Mouse (Mus musculus) frontal cortex, postnatal 10 days (tissue): Measurements from ENCODE around the gene Large1.
"Not testable (repeated sequence)": the region's sequence is repeated elsewhere in the genome, so short reads cannot be mapped to it uniquely, and the experiment has no call there.

ENCODE experiments used
- DNase-seq, 2 experiments: peaks; one replicate each; pipeline ENCODE4 v3.0.0; 2022; ENCODE audit warnings: low spot score in 2 of 2, mixed read lengths in 1 of 2

Gene Large1

DNA sequence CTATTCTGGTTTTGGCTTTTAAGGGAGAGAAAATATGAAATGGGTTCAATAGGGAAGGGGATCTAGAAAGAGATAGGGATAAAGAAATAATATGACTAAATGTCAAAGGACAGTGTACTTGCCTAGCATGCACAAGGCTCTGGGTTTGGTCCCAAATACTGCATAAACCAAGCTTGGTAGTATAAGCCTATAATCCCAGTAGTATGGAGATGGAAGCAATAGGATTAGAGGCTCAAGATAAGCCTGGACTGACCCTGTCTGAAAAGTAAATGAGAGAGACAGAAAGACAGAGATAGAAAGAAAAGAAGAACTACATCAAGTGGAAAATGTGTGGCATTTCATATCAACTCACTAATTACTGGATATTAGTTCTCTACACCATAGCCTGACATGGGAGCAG is 180.7 kb downstream of the Large1 start:
- DNase-seq = no peak

DNA sequence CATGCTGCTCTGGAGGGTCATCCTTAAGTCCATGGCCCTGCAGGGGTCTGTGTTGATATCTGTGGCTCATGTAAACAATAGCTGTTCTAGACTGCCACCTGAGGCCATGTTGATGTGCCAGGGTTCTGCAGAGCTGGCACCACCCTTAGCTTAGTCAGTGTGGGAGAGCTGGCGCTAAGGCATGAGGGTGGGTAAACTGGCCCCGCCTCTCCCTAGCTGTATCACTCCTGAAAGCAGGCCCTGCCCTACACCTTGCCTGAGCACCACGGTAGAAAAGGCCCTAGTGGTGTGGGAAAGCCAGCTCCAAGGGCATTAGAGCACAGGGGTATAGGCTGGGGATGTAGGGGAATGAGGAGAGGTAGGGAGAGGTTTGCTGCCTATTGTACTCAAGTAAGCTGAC is 191.3 kb downstream of the Large1 start:
- DNase-seq = no peak

DNA sequence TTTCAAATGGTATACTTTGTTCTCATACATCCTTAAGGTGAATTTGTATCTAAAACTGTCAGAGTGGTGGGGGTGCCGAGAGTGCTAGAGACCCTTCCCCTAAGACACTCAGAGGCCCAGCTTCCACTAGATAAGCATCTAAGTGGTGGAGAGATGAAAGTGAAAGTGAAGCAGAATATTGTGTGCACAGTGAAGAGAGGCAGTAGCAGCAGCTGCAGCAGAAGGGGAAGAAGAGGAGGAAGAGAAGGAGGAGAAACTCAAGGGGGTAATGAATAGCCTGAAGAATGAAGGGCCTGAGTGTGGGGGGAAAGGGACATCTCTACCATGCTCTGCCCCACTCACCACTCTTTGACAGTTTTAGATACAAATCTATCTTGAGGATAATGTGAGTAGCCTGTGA is 191.8 kb downstream of the Large1 start:
- no peak for DNase-seq

DNA sequence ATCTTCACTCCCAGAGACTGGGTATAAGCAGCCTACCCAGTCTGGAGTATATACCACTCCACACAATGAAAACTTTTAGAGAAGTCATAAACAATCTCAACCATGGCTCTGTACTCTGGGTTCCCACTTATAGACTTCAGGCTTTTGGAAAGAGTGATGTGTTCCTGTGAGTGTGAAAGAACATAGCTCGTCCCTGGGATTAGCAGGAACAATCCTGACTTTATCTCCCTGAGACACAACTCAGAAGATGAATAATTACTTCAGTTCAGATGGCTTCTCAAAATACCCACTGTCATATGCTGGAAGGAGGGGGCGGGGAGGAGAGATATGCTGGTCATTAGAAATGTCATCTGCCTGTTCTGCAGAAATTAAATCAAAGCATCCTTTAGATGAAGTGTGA is 192.4 kb downstream of the Large1 start:
- DNase-seq = no peak

DNA sequence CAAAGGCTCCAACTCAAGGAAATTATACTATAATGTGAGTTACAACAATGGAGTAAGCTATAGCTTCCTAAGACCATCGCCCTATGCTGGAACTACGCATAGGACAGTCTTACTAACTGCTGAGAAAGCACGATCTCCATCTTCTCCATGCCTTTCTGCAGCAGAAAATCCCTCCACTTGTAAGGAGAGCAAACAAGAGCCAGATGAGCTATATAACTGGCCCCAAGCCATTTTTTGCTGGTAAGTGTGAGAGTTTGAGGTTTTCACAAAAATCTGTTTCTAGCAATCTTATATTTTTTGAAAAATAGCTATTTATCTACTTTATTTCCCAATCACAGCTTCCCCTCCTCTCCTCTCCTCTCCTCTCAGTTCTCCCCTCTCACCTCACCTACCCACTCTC is 206.1 kb downstream of the Large1 start:
- DNase-seq = no peak

DNA sequence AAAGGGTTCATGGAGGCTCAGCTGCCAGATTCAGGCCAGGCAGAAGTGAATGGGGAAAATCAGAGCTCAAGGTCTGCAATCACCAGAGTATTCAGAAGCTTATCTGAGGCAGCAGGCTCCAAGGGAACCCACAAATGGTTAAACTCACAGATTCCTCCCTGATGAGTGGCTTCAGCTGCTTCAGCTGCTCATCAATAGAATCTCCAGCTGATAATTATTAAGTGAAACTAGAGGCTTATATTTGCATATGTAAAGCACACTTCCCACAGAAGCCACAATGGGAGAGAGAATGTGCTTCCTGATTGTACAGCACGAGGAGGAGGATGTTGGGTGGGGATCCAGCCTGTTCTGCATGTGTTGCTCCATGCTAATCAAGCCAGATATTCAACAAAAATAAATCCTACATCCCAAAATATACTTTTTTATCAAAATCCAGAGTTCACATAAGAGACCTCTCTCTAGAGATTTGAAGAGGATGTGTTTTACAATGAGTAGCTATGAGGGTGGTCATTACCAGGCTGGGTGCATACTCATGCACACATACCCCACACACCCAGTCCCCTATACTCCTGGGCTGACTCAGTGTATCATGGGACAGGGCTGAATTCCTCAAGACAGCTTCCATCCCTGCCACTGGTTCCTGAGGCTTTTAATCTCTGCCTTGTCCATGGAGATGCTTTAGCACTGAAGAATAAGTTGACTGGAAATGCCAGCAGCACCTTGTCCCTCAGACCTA is 210.5 kb downstream of the Large1 start:
- DNase-seq = no peak

DNA sequence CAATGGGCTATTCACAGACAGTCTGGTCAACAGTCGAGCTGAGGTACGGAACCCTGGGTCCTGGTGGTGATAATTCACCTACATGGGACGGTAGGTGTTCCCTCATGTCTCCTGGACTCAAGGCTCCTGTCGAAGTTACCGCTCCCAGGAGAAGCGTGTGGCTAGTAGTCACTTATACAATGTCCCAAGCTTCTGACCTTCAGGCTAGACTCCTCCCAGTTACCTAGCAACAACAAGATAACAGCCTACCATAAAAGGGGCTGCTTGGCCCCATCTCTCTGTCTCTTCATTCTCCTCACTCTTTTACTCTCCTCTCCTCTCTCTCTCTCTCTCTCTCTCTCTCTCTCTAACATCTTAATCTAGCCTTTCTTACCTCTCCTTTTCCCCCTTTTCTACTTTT is 217.9 kb downstream of the Large1 start:
- no peak for DNase-seq

DNA sequence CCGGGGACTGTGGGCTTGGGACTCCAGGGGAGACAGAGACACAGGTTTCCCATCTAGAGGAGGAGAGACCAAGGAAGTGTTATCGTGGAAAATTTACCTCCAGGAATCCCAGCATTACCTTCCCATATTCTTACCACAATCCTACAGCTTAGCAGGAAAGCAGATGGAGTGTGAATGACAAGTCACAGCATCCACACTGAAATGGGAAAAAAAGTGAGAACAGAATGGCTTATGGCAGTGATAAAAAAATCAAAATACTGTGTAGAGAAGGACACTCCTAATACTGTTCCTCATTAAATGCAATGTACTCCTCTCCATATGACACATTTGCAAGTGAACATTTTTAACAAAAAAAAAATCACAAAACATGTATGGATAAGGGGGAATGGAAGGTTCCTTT is 221.3 kb downstream of the Large1 start:
- no peak for DNase-seq

DNA sequence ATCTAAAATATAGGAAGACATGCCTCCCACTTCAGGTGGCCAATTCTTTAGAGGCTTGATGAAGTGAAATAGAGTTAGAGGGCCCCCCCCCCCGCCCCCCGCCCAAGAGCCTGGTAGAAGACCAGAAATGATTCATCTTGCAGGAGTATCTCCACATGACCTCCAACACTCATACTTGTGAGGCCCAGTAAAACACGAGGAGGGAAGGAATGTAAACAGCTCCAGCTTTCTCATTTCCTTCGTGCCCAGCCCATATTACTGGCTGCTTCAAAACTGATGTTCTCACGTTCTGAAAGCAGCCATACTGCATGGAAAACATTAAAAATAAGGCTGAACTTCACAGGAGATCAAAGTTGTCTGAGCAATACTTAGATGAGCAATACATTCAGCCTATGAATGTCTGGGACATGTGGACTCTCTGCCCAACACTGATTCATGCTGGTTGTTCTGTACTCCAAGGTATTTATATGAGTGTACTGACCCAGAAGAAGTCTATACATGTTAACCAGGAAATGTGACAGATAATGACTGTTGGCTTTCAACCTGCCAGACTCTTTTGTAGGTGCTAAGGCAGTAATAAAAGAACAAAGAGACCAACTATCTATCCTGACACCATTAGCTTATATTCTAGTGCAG is 229.4 kb downstream of the Large1 start:
- no peak for DNase-seq

DNA sequence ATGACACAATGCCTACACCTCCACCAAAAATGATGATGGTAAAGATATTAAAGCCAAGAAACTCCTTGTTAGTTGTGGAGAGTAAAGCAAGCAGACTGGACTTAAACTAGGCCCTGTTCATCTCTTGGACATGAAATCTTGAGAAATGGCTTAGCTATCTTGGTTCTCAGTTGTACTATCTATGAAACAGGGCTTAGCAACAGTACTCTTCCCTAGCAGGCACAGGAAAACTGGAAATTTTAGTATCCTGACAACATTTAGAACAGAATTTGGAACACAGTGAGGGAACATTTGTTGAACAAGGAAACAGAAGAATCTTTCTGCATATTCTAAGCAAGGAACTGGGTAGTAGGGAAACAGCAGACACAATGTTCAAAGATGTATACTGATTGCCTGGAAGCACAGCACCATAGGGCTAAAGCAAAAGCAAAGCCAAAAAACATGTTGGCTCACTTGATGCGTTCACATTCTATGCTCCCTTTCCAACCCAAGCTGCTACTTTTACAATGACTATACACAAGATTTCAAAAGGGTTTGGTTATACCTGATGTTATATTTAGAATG is 240.9 kb downstream of the Large1 start:
- no peak for DNase-seq

DNA sequence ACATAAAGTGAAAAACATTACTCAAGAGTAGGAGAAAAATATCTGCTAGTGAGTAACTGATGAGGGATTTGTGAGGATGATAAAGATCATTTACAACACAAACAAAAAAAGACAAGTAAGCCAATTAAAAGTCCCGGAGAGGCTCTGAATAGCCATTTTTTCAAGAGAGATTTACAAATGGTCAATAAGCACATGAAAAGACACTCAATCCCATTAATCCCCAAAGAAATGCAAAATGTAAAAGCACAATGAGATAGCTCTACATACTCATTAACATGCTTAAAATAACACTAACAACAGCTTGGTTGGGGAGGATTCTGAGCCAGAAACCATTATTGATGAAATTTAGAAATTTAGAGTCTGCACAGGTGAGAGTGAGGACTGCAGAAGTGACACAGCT is 249.3 kb downstream of the Large1 start:
- DNase-seq = no peak

DNA sequence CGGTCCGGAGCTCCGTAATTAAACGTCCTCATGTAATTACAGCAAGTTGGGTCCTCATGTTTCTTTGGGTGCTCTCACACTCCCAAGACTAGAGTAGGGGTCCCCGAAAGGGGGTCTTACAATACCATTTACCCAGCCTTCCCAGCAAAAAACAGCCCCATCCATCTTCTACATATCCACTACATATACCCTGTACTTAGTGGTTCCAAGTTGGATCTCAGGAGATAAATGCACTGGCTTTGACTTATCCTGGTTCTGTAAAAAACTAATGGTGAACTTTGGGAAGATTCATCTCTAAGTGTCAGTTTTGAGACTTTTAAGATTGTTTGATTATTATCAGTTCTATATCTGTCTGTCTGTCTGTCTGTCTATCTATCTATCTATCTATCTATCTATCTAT is 252.3 kb downstream of the Large1 start:
- no peak for DNase-seq

DNA sequence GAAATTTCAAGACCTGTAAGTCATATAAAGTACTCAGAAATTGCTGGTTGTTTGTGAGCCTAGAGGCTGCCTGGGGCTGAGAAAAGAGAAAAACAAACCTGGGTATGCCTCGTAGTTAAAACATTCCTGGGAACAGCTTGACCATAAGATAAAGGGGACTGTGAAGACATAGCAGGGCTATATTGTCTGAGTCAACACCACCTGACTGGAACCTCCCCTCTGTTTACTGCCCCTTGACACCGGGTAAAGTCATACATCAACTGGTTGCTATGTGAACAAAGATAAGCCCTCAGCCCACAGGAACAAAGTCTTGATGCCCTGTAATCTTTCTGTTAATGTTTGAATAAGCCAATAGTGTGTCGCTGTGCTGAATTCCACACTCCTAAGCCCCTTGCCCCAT is 252.7 kb downstream of the Large1 start:
- not testable (repeated sequence) for DNase-seq

DNA sequence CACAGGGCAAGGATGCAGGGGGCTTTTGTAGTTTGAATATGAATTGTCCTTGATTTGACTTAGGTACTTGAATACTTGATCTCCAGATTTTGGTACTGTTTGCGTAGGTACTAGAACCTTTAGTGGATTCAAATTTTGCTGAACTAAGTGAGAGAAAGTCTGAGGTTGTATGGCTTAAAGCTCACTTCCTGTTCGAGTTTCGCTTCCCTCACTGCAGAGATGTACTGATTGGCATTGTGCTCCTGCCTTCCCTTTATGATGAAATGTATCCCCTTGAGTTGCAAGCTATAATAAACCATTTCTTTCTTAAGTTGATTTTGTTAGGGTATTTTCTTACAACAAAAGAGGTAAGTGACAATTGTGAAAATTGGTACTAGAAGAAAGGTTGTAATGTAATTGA is 253.8 kb downstream of the Large1 start:
- no peak for DNase-seq

DNA sequence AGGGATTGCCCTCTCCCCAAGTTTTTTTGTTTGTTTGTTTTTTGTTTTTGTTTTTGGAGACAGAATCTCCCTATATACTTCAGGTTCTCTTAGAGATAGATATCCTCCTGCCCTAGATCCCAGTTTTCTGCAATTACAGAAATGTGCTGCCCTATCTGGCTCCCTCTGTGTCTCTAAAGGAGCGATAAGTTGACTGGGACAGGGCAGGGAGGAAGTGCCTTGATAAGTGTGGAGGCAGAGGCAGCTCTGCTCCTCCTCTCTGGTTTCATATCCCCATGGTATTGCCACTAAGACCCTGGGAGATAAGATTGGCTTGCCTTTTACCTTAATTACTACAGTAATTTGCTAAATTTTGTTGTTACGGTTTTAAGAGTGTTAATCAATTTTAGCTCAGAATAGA is 256.4 kb downstream of the Large1 start:
- DNase-seq = no peak

DNA sequence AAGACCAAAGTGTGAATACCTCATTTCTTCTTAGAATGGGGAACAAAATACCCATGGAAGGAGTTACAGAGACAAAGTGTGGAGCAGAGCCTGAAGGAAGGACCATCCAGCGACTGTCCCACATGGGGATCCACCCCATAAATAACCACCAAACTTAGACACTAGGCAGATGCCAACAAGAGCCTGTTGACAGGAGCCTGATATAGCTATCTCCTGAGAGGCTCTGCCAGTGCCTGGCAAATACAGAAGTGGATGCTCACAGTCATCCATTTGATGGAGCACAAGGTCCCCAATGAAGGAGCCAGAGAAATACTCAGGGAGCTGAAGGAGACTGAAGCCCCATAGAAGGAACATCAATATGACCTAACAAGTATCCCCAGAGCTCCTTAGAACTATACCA is 275.6 kb downstream of the Large1 start:
- DNase-seq = not testable (repeated sequence)

DNA sequence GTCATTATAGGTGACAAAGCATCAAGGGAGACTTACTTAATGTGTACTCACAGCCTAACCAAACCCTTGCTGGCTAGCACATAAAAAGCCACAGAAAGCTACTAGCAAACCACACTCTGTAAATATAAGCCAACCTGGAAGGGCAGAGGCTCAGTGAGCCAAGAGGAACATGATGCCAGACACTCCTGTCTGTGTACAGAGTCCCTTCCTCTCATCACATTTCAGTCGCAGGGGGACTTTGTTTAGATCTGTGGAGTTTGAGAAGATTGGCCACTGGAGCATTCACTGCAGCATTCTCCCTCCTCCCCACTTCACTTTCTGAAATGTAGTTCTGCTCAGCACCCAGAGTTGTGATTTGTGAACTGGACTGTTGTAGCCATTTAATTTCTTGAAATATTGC is 291.9 kb downstream of the Large1 start:
- no peak for DNase-seq

DNA sequence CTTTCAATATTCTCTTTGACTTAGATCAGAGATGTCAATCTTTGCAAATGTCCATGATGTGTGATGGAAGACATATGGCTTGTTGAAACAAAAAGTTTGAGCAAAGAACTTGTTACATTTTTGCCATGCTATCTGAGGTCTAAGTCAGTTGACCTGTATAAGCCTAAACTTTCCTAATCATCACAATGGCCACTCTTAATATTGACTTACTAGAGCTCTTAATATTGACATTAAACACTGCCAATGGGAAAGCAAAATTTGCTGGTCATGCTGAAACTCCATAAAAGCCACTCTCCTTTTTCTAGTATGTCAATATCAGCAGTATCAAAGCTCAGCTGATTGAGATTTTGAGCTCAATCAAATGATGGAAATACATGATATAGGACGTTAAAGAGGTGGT is 298.6 kb downstream of the Large1 start:
- DNase-seq = no peak

DNA sequence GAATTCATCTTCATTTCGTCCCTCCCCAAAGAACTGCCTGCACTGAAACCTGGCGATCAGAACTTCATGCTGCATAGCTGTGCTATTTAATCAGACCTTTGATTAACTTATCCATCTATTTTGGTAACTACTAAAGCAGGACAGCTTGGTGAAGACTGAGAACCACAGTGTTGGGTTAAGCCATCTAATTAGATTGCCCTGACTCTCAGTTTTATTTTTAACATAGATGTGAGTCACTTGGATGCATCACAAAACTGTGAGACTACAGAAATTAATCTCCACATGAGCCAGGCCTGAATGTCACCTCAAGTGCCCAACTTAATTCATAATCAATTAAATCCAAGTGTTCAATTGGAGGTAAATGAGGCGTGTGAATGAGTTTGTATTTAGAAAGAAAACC is 299.5 kb downstream of the Large1 start:
- no peak for DNase-seq

DNA sequence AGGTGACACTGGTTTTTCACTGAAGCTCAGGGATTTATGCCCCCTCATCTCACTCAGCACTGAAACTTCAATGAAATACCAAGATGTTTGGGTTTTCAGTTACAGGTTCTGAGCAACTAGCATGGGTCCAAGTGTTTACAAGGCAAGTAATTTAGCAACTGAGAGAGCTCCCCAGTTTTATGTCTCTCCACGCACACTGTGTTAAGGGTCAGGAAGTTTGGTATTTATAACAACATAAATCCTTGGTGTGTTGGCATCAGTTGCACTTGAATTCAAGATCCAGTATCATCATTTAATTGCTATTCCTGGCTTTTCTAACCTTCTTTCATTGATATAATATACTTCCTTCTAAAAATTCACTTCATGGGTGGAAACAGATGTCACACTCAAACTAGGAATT is 300.9 kb downstream of the Large1 start:
- no peak for DNase-seq

DNA sequence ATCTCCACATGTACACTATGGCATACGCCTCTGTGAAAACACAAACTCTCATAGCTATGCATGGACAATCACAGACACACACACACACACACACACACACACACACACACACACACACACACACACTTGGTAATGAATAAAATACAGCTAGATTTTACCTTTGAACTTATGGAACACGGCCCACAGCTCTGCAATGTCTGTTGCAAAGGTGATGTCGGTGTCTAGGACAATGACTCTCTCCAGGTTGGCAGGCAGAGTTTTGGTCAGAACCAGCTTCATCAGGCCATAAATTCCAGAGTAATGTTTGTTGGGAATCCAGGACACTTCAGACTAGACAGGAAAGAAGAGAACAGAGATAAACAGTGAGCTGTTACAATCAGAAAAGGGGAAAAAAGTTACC is 305.2 kb downstream of the Large1 start:
- DNase-seq = no peak

DNA sequence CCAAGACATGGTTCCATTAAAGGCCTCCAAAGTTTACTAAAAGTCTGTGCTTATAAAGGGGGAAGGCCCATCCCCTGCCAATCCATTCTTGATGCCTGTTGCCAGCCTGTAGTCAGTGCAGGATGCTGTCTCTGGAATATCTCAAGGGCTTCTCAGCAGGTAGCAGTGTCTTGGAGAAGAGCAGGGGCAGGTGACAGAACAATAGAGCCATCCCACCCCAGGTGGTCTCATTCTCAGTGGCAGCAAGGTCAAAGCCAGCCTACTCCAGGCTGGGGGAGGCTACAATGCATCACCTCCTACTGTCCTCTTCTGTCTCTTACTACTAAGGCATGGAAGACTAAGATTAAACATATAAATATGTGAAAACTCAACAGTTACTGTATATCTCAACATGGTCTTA is 323.6 kb downstream of the Large1 start:
- no peak for DNase-seq

DNA sequence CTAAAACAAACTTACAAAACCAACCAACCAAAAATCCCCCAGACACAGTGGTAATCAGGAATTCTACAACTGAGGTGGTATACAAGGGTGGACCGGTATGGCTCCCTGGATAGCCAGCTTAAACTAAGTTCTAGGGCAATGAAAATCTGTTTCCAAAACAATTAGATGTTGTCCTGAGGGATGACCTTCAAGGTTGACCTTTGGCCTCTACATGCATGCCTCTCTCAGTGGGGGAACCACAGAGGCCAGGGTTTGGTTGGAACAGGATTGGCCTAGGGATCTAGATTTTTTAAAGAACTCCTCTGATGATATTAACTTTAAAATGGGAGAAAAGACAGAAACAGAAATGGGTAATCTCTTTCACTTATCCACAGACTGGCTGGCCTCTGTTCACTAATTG is 335.1 kb downstream of the Large1 start:
- DNase-seq = no peak

DNA sequence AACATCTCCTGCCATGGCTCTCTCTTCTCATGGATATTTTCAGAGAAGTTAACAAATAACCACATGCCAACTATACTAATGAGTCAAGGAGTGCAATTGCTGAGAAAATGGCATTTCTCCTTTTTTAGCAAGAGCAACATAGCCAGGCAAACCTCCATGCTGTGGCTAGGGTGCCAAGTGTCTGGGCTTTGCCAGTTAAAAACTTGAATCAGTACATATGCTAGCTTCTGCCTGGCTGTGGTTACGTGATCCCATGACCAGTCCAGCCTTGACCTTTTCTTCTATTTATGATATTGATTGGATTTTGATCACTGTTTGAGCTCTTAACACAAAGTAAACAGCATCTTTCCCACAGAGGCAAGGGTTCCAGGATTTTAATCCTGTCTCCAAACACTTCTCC is 335.7 kb downstream of the Large1 start:
- DNase-seq = no peak
